Mouse (Mus musculus) liver, embryonic 12.5 days (tissue): ENCODE measurements at regions not wholly inside any gene's neighbourhood (a gene's known extent, or its start where the extent isn't known, plus 50 kb on each side); places are given as distances from the start of the nearest gene placed in this dataset.

Source experiments
- ATAC-seq: fragments of 200-750 bp; cut with Nextera tagmentation; 2 replicates; pipeline ENCODE4 v1.8.0; 2017; ENCODE audit warnings: moderate number of reproducible peaks, mild to moderate bottlenecking, moderate library complexity
- H3K27ac ChIP-seq: fragments of 300-500 bp; sonication (generic); 2 replicates; pipeline ENCODE4 v1.5.1; 2016; ENCODE audit warnings: mild to moderate bottlenecking
- H3K27me3 ChIP-seq: fragments of 300-500 bp; sonication (generic); replicated peaks from 2 replicates; pipeline ENCODE4 v1.6.1; 2016; ENCODE audit warnings: mild to moderate bottlenecking, moderate library complexity
- H3K36me3 ChIP-seq: fragments of 300-500 bp; sonication (generic); 2 replicates; pipeline ENCODE4 v1.6.1; 2016; ENCODE audit warnings: mild to moderate bottlenecking, moderate library complexity
- H3K4me1 ChIP-seq: fragments of 300-500 bp; sonication (generic); 2 replicates; pipeline ENCODE4 v1.6.1; 2016
- H3K4me2 ChIP-seq: fragments of 300-500 bp; sonication (generic); 2 replicates; pipeline ENCODE4 v1.6.1; 2016; ENCODE audit warnings: mild to moderate bottlenecking, moderate library complexity
- H3K4me3 ChIP-seq: fragments of 300-500 bp; sonication (generic); 2 replicates; pipeline ENCODE4 v1.5.1; 2016; ENCODE audit warnings: mild to moderate bottlenecking, moderate library complexity
- H3K9ac ChIP-seq: fragments of 300-500 bp; sonication (generic); 2 replicates; pipeline ENCODE4 v1.6.1; 2016; ENCODE audit warnings: mild to moderate bottlenecking, moderate library complexity
- H3K9me3 ChIP-seq: fragments of 300-500 bp; sonication (generic); replicated peaks from 2 replicates; pipeline ENCODE4 v1.6.1; 2016; ENCODE audit warnings: mild to moderate bottlenecking, moderate library complexity
- WGBS: fragments of 180-500 bp; shearing (Covaris S2); methylation state at CpG from one replicate; pipeline ENCODE4 v1.1.7; 2016; ENCODE audit not compliant: insufficient replicate concordance; 5-methylcytosine and 5-hydroxymethylcytosine counted together

DNA sequence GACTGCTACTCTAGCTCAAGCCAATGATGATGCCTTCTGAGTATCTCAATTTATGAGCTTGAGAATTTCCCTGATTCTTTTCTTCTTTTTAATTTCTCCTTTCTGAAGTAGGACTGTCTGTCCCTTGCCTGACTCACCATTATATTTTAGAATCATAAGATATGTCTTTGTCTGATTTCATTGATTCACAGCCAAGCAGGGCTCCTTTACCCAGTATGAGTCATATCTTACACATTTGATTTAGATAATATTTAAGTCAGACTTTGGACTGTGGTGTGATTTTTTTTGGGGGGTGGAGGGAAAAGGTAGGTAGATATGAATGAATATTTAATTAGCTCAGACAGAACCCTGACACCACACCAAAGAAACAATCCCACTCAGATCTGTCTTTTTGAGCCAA is 547.2 kb upstream of the Frg1 start:
- no peak for ATAC-seq
- H3K27ac ChIP-seq: no peak overlapping the region

DNA sequence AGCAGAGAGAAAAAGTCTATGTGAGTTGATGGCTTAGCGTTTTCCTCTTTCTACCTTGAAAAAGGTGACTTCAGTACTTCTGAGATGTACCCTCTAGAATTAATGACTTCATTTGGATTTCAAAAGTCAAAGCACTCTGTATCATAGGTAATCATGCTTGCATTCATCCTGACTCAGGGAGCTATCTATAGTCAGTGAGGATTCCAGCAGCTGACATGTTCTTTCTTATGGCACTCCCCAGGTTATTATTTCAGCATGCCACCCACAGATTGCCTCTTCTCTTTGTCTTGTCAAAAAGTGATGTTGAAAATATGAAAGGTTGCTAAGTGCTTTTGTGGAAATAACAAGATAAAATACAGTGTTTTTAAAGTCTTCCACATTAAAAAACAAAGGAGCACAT is 540.0 kb upstream of the Frg1 start:
- no peaks in the 10 kb centered on the region for H3K36me3 ChIP-seq
- no peak overlapping the region for H3K4me2 ChIP-seq
- H3K9ac ChIP-seq: no peak overlapping the region
- no peak overlapping the region for H3K4me3 ChIP-seq
- no peaks in the 10 kb centered on the region for H3K4me1 ChIP-seq
- H3K9me3 ChIP-seq: no peaks in the 10 kb centered on the region
- WGBS: 64% methylated on average over 1 of the region's 1 CpGs
- no peak overlapping the region for H3K27ac ChIP-seq
- ATAC-seq: no peak
- H3K27me3 ChIP-seq: no peaks in the 10 kb centered on the region

More for the DNA sequence above, 547.2 kb upstream of the Frg1 start:
- H3K4me3 ChIP-seq: no peak overlapping the region
- H3K4me1 ChIP-seq: no peaks in the 10 kb centered on the region
- no peaks in the 10 kb centered on the region for H3K9me3 ChIP-seq
- no peak overlapping the region for H3K9ac ChIP-seq
- no peak overlapping the region for H3K4me2 ChIP-seq
- no peaks in the 10 kb centered on the region for H3K27me3 ChIP-seq
- no peaks in the 10 kb centered on the region for H3K36me3 ChIP-seq

DNA sequence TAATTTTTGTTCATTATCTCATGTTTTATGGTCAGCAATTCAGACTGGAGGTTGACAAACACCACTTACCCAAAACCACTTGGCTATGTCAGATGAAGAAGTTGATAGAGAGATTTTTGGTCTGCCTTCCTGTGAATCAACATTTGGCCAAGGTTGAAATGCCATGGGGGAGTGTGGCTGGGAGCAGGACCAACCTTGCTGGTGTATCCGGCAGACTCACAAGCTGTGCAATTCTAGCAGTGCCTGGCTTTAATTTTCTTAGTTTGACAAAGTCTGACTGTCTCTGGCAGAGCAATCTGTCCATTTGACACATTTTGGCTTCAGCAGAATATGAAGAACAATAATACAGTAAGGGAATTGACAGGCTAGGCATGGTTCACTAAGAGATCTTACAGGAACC is 533.9 kb upstream of the Frg1 start:
- WGBS: 68% methylated on average over 1 of the region's 1 CpGs
- Histone ChIP-seq H3K4me2 (no peak overlapping the region), H3K36me3 (no peaks in the 10 kb centered on the region), H3K4me3 (no peak overlapping the region), H3K9me3 (no peaks in the 10 kb centered on the region), H3K27me3 (no peaks in the 10 kb centered on the region), H3K9ac (no peak overlapping the region), H3K4me1 (no peaks in the 10 kb centered on the region), H3K27ac (no peak overlapping the region)
- ATAC-seq: no peak

DNA sequence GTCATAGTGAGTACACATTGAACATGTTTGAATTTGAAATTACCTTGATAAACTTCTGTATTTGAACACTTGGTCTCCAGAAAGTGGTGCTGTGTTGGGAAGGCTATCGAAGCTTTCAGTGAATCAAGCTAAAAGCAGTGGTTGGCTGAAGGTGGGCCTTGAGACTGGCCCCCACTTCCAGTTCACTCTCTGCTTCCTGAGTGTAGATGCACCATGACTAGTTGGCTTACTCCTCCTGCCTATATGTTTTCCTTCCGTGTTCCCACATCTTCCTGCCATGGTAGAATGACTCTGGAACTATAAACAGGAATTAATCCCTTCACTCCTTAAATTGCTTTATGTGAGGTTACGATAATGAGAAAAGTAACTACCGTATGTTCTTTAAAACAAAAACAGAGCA is 522.4 kb upstream of the Frg1 start:
- Histone ChIP-seq H3K27ac (no peak overlapping the region), H3K27me3 (no peaks in the 10 kb centered on the region), H3K9ac (no peak overlapping the region), H3K4me3 (no peak overlapping the region), H3K4me2 (no peak overlapping the region), H3K4me1 (no peaks in the 10 kb centered on the region), H3K9me3 (no peaks in the 10 kb centered on the region), H3K36me3 (no peaks in the 10 kb centered on the region)
- ATAC-seq: no peak
- WGBS: 73% methylated on average over 4 of the region's 4 CpGs

DNA sequence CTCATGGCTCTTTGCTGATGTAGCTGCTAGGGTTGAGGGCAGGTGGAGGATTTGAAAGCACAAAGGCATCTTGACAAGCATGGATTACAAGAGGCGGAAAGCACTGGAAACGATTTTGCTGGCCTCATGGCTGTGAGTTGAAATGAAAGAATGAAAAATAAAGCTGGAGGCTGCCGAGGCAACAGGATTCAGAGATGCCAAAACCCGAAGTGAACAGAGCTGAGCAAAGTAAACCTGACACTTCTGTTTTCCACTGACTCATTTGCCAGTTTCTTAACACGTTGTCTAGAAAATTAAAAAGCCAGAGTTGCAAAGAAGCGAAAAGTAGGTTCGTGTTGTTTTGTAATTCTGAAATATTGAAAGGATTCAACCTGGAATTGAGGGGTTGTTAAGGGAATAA is 504.2 kb upstream of the Frg1 start:
- H3K36me3 ChIP-seq: no peaks in the 10 kb centered on the region
- H3K4me3 ChIP-seq: no peak overlapping the region
- WGBS: 80% methylated on average over 7 of the region's 7 CpGs
- ATAC-seq: no peak
- H3K9ac ChIP-seq: no peak overlapping the region
- no peaks in the 10 kb centered on the region for H3K9me3 ChIP-seq
- no peak overlapping the region for H3K4me2 ChIP-seq
- H3K4me1 ChIP-seq: no peaks in the 10 kb centered on the region
- H3K27ac ChIP-seq: no peak overlapping the region
- H3K27me3 ChIP-seq: no peaks in the 10 kb centered on the region

DNA sequence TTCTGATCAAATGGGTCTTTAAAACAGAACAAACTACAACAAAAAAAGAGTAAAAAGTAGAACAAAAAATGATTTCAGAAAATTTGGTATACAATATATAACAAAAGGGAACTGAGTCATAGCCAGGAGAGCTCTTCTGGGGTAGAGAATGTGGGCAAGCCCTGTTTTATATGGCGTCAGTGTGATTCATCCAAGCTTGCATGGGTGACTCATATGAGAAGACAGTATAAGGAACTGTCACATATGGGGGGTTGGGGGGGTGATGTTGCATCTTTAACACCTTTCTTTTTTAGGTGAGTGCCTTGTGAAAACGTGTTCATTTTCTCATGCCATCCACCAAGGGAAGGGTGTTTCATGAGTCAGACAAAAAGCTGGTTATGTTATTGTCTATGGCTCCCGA is 503.7 kb upstream of the Frg1 start:
- Histone ChIP-seq H3K4me3 (no peak overlapping the region), H3K27ac (no peak overlapping the region), H3K27me3 (no peaks in the 10 kb centered on the region), H3K4me1 (no peaks in the 10 kb centered on the region), H3K9me3 (no peaks in the 10 kb centered on the region), H3K4me2 (no peak overlapping the region), H3K36me3 (no peaks in the 10 kb centered on the region), H3K9ac (no peak overlapping the region)
- 66% methylated on average over 3 of the region's 3 CpGs for WGBS
- no peak for ATAC-seq

DNA sequence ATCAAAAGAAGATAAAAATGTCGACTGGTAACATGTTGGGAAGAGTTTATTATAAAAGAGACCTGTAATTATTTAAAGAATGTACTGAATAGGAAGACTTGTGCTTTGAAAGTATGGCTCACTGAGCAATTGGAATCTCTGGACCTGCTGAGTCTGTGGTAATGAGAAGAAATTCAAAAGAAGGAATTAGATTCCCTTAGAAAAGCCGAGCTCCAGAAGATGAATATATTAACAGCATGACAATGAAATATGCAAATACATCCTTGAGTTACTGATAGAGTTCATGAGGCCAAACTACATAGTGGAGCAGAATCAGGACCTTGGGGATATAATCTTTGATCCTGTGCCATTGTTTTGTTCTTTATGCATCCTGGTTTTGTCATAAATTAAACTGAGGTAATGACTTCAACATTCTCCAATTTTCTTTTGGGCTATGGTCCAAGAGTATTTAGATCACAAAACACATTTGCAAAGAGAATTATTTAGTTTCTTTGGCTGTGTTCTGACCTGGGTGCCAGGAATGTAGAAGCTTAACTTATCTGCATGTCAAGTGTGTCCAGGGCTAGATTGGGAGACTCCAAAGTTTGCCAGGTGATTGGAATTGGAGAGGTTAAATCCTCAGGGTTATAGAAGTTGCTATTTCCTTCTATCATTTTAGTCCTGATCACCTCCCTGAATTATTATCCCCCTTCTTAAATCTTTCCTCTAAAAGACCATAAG is 461.3 kb upstream of the Frg1 start:
- no peak overlapping the region for H3K27ac ChIP-seq
- no peak overlapping the region for H3K9ac ChIP-seq
- H3K9me3 ChIP-seq: no peaks in the 10 kb centered on the region
- WGBS: 52% methylated on average over 2 of the region's 2 CpGs
- no peak overlapping the region for H3K4me2 ChIP-seq
- H3K4me3 ChIP-seq: no peak overlapping the region
- H3K4me1 ChIP-seq: no peaks in the 10 kb centered on the region
- no peaks in the 10 kb centered on the region for H3K27me3 ChIP-seq
- H3K36me3 ChIP-seq: no peaks in the 10 kb centered on the region
- ATAC-seq: no peak

DNA sequence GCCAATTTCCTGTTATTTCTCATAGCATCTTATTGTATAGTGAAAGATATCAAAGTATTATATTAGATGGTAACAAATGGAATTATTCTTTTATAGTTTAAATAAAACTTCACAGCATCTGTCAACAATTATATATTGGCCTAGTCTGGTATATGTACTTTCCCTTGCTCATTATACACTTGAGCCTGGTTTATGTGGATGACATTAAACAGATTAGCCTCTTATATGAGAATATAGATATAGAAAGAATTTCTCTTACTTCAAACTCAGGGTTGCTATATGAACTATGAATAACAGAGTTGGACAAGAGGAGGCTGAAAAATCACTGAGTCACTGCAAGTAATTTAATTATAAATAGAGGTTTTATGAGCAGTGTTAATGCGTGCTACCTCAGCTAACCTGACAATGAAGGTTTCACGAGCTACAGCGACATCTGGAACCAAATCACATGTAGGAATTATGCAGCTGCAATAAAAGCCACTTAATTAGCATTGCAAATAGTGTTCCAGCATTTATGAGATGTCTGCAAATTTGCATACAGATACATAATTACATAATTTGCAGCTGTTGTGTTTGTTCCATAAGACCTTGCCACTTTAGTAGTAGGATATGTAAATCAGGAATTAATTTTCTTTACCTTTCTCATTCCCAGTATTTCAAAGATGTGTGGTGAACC is 452.9 kb upstream of the Frg1 start:
- no peak overlapping the region for H3K4me3 ChIP-seq
- no peak for ATAC-seq
- no peak overlapping the region for H3K27ac ChIP-seq
- H3K36me3 ChIP-seq: no peaks in the 10 kb centered on the region
- no peaks in the 10 kb centered on the region for H3K9me3 ChIP-seq
- no peaks in the 10 kb centered on the region for H3K4me1 ChIP-seq
- 68% methylated on average over 3 of the region's 3 CpGs for WGBS
- H3K27me3 ChIP-seq: no peaks in the 10 kb centered on the region
- no peak overlapping the region for H3K4me2 ChIP-seq
- H3K9ac ChIP-seq: no peak overlapping the region

DNA sequence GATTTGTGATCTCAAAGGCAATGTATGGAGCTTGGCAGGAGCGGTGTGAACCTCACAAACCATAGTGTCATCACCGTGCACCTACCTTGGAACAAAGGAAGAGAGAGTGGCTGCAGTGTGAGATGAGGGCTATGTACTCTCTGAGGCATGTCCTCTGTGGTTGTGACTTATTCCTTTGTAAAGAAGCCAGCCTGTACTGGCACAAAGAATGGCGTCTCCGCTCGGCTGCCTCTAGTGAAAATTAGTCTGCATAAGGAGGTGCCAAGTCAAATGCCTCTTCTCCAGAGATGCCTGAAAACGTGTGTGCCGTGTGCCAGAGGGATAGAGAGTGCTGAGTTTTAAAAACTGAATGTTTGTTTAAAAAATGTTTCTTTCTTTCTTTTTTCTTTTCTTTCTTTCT is 444.0 kb upstream of the Frg1 start:
- ATAC-seq: no peak

DNA sequence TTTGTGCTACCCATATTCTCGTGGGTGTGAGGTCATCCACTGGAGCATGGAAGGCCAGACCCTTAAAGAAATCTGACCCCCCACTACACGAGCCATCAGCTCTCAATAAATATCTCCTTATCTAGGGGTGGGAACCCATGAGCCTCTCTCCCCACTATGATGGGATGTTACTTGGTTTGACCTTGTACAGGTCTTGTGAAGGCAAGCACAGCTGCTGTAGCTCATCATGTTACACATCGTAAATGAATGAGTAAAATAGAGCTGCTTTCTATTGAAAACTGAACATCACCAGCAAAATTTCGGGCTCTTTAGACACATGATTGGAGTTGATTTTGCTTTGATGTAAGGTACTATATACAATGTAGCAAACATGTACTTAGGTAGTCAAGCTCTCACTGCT is 414.8 kb upstream of the Frg1 start:
- H3K36me3 ChIP-seq: no peaks in the 10 kb centered on the region
- 47% methylated on average over 4 of the region's 4 CpGs for WGBS
- no peak overlapping the region for H3K4me3 ChIP-seq
- H3K9ac ChIP-seq: no peak overlapping the region
- no peak overlapping the region for H3K4me2 ChIP-seq
- no peak for ATAC-seq
- H3K9me3 ChIP-seq: no peaks in the 10 kb centered on the region
- no peaks in the 10 kb centered on the region for H3K4me1 ChIP-seq
- H3K27ac ChIP-seq: no peak overlapping the region
- no peaks in the 10 kb centered on the region for H3K27me3 ChIP-seq

More for the DNA sequence above, 444.0 kb upstream of the Frg1 start:
- Histone ChIP-seq H3K4me2 (no peak overlapping the region), H3K4me3 (no peak overlapping the region), H3K9ac (no peak overlapping the region), H3K27me3 (no peaks in the 10 kb centered on the region), H3K36me3 (no peaks in the 10 kb centered on the region), H3K9me3 (no peaks in the 10 kb centered on the region), H3K4me1 (no peaks in the 10 kb centered on the region), H3K27ac (no peak overlapping the region)
- 76% methylated on average over 7 of the region's 7 CpGs for WGBS

DNA sequence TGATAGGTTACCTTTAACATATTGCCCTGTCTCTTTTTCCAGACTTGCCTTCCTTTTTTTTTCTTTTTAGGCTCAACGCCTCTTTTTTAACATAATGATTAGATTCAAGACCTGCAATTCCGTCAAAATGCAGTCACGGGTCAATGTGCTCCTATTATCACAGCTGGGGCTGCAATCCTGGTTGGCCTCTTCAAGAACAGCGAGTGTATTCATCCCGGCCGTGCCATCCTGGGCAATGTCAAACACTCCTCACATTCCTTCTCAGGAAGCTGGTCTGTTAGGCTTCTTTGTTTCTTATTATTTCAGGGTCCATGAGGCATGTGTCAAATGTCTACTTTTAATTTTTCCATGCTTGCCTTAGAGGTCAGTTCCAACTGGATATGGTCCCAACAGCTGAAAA is 413.5 kb upstream of the Frg1 start:
- Histone ChIP-seq H3K27me3 (no peaks in the 10 kb centered on the region), H3K4me1 (no peaks in the 10 kb centered on the region), H3K27ac (no peak overlapping the region), H3K9me3 (no peaks in the 10 kb centered on the region), H3K36me3 (no peaks in the 10 kb centered on the region), H3K9ac (no peak overlapping the region), H3K4me2 (no peak overlapping the region), H3K4me3 (no peak overlapping the region)
- no peak for ATAC-seq
- 63% methylated on average over 6 of the region's 6 CpGs for WGBS

DNA sequence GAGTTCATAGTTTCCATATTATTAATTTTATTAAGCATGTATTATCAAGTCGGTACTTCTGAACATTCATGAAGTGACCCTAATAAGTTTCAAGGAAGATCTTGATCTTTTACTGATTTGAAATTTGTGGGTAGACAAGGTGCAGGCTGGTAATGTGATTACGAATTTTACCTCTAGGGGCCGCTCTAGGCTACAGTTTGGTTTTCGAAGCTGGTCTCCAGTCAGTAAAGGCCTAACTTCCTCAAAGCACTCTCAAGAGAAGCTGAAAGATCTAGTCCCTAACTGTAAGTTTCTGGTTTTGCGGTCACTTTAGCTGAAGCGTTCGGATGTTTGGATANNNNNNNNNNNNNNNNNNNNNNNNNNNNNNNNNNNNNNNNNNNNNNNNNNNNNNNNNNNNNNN is 408.1 kb upstream of the Frg1 start:
- ATAC-seq: no peak
- H3K9me3 ChIP-seq: no peaks in the 10 kb centered on the region
- no peaks in the 10 kb centered on the region for H3K36me3 ChIP-seq
- no peak overlapping the region for H3K4me2 ChIP-seq
- H3K9ac ChIP-seq: no peak overlapping the region
- 14% methylated on average over 7 of the region's 7 CpGs for WGBS
- H3K27ac ChIP-seq: no peak overlapping the region
- no peaks in the 10 kb centered on the region for H3K4me1 ChIP-seq
- H3K27me3 ChIP-seq: no peaks in the 10 kb centered on the region
- no peak overlapping the region for H3K4me3 ChIP-seq

DNA sequence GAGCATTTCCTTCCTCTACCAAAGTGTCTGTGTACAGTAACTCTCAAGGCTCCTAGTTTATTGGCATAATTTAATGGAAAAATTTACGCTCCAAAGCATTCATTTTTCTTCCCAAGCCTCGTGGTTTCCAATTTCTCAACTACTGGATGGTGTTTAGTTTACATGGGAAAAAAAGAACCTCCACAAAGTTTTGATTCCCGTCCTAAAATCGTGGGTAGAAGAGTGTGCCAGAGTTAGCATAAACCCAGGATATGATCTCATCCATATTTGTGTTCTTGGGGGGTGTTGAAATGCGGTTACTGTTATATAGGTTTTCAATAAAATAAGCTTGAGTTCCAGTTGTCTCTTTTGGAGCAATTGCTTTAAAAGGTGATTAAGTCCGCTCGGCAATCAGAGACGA is 406.2 kb upstream of the Frg1 start:
- no peak for ATAC-seq
- H3K27ac ChIP-seq: no peak overlapping the region
- H3K36me3 ChIP-seq: no peaks in the 10 kb centered on the region
- no peak overlapping the region for H3K4me2 ChIP-seq
- H3K4me1 ChIP-seq: no peaks in the 10 kb centered on the region
- H3K9me3 ChIP-seq: no peaks in the 10 kb centered on the region
- no peak overlapping the region for H3K4me3 ChIP-seq
- WGBS: 46% methylated on average over 8 of the region's 8 CpGs
- no peaks in the 10 kb centered on the region for H3K27me3 ChIP-seq
- H3K9ac ChIP-seq: no peak overlapping the region
